Mouse (Mus musculus) B cell, adult (primary cell): ENCODE results near the gene Gm13124. TPM values are rescaled to one million over a fixed set of nuclear protein-coding genes. Genes with fewer than 3 reads are reported as not detected.

Experiments
- total RNA-seq: library from RNA; stranded (reverse); gene quantifications from 4 replicates; pipeline ENCODE4 v1.2.4, GENCODE M21; 2023; ENCODE audit not compliant: inconsistent age

The Gm13124 gene
- total RNA-seq = not detected in 4 replicates

GRCm38 (mm10) chr4:144565034-144565433 lies at the start of gene Gm13124:
Gene Gm13124, minus strand, starts transcription at chr4:144565134.

GRCm38 (mm10) chr4:144613407-144613806 lies 48.5 kb upstream of the Gm13124 start, which contains the start of gene Aadacl4:
Gene Aadacl4, plus strand, starts transcription at chr4:144613707.

DNA sequence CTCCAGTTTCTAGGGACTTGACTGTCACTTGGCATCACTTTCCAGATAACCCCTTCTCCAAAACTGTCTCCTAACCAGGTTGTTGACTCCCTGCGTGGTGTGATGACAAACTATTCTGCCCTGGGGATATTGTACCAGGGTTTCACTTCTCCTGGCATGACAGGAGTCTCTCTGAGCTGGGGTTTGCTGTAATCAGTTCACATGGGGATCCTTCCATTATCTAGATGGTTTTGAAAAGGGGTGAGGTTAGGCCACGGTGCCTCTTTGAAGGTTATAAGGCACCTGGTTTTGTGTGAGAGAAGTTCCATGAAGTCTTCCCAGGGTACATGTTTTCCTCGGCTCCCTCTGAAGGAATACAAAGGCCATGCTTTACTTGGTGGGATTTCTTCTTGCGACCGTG lies 45.4 kb downstream of the Gm13124 start, which contains the start of gene 9430007A20Rik:
Gene 9430007A20Rik, plus strand, starts transcription at position 301 of the 400 bp plus-strand sequence.

Other genes with a start within 250 kb of the Gm13124 start
- gene Gm13128, start 234.9 kb downstream of the Gm13124 start, total RNA-seq = not detected in 4 replicates
- not detected in 4 replicates for gene Gm13119, start 207.2 kb downstream of the Gm13124 start, total RNA-seq
- not detected in 4 replicates for gene Pramef20, start 187.2 kb downstream of the Gm13124 start, total RNA-seq
- not detected in 4 replicates for gene Pramef12, start 156.7 kb downstream of the Gm13124 start, total RNA-seq
- gene 1700012P22Rik, start 126.4 kb downstream of the Gm13124 start, total RNA-seq = not detected in 4 replicates
- not detected in 4 replicates for gene Gm9944, start 111.8 kb downstream of the Gm13124 start, total RNA-seq
- not detected in 4 replicates for gene Aadacl3, start 101.4 kb downstream of the Gm13124 start, total RNA-seq
- not detected in 4 replicates for gene 9430007A20Rik, start 45.3 kb downstream of the Gm13124 start, total RNA-seq
- not detected in 4 replicates for gene Aadacl4, start 48.6 kb upstream of the Gm13124 start, total RNA-seq
- gene Gm436, start 121.2 kb upstream of the Gm13124 start, total RNA-seq = not detected in 4 replicates
- not detected in 4 replicates for gene Gm13178, start 156.3 kb upstream of the Gm13124 start, total RNA-seq
- gene Gm438, start 221.4 kb upstream of the Gm13124 start, total RNA-seq = not detected in 4 replicates